ENCODE assay signal across 8 mouse cellular contexts in the genomic region with DNA sequence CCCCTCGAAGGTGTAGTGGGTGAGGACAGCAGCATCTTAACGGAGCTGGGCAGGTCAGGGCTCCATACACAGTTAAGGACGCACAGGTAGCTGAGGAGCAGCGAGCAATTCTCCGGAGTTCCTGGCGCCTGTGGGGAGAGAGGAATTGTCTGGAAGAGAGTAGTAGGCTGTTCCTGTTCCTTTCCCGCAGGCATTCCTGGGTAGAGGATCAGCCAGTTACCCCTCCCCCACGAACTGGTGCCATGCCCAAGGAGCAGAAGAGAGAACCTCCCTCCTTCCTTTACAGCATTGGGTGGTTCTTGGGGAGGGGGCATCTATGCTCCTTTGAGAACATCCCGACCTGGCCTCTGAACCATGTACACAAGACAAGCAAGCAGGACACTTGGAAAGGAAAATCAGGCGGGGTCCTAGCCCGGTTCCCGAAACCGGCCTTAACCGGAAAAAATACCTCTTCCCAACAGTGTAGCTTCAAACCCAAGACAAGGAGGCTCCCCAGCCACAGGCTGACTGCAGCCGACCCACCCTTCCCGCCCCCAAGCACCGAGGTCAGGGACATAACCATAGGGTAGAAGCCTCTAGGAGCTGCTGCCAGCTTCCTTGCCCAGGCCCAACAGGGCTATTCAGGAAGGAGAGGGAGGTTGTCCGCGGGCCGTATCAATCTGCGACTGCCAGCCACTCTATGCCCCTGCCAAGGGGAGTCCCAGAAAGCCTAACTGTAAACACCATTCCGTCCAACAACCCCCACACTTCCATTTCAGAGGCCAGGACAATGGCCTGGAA. TPM values are rescaled to one million over a fixed set of nuclear protein-coding genes. Genes with fewer than 3 reads are reported as not detected.
A peak's percentile ranks its signal among the peaks of the same experiment; 100 is the strongest.
DNase-seq lines count a peak whose midpoint lies in the region; ATAC-seq lines count a peak whose summit lies in the region.

No protein-coding gene starts in this region.

- no peak for DNase-seq in frontal cortex, postnatal 25 days (ENCODE audit: low spot score in 2 of 2)
- no peak for DNase-seq in adrenal gland, adult (ENCODE audit: inconsistent age in 2 of 2, low spot score in 1 of 2)
- no peak for DNase-seq in gastrocnemius, postnatal 36 days

- H3K9me3 ChIP-seq in megakaryocyte, embryonic 14.5 days, result peaks cover 4% of the 10 kb centered on the region; the same call in 1 of the 2 replicates
- H3K9me3 ChIP-seq in heart, embryonic 12.5 days (replicated peaks), result no peaks in the 10 kb centered on the region
- H3K9me3 ChIP-seq in limb, embryonic 12.5 days, result no peaks in the 10 kb centered on the region
- H3K9me3 ChIP-seq in neural tube, embryonic 13.5 days, result no peaks in the 10 kb centered on the region

- WGBS in heart, embryonic 12.5 days, result 15% methylated on average over 22 of the region's 22 CpGs
- WGBS in limb, embryonic 12.5 days, result 7% methylated on average over 22 of the region's 22 CpGs
- WGBS in neural tube, embryonic 13.5 days, result 2% methylated on average over 22 of the region's 22 CpGs

- H3K4me3 ChIP-seq in megakaryocyte, embryonic 14.5 days (replicated peaks), result peak overlapping the region; percentile 85
- H3K4me3 ChIP-seq in heart, embryonic 12.5 days, result peak overlapping the region; percentile 54
- H3K4me3 ChIP-seq in limb, embryonic 12.5 days (replicated peaks), result peak overlapping the region; percentile 56
- peak overlapping the region; percentile 57 for H3K4me3 ChIP-seq in neural tube, embryonic 13.5 days

- peaks cover 52% of the 10 kb centered on the region for H3K4me1 ChIP-seq in megakaryocyte, embryonic 14.5 days
- H3K4me1 ChIP-seq in heart, embryonic 12.5 days (replicated peaks), result peaks cover 74% of the 10 kb centered on the region
- H3K4me1 ChIP-seq in limb, embryonic 12.5 days (replicated peaks), result peaks cover 62% of the 10 kb centered on the region
- H3K4me1 ChIP-seq in neural tube, embryonic 13.5 days (replicated peaks), result peaks cover 81% of the 10 kb centered on the region

- 0 out of 2 replicates have a peak overlapping the region, but pooled peaks have one; percentile 7 for H3K27ac ChIP-seq in heart, embryonic 12.5 days (ENCODE audit: poor library complexity, severe bottlenecking)
- no peak overlapping the region for H3K27ac ChIP-seq in limb, embryonic 12.5 days
- peak overlapping the region; percentile 83 for H3K27ac ChIP-seq in neural tube, embryonic 13.5 days (replicated peaks)

- H3K27me3 ChIP-seq in megakaryocyte, embryonic 14.5 days (replicated peaks), result peaks cover 95% of the 10 kb centered on the region
- H3K27me3 ChIP-seq in heart, embryonic 12.5 days (replicated peaks), result peaks cover 50% of the 10 kb centered on the region
- peaks cover 81% of the 10 kb centered on the region for H3K27me3 ChIP-seq in limb, embryonic 12.5 days
- peaks cover 84% of the 10 kb centered on the region for H3K27me3 ChIP-seq in neural tube, embryonic 13.5 days

- no peaks in the 10 kb centered on the region for H3K36me3 ChIP-seq in megakaryocyte, embryonic 14.5 days (replicated peaks; ENCODE audit: low read length)
- no peaks in the 10 kb centered on the region for H3K36me3 ChIP-seq in heart, embryonic 12.5 days
- H3K36me3 ChIP-seq in limb, embryonic 12.5 days, result no peaks in the 10 kb centered on the region
- no peaks in the 10 kb centered on the region for H3K36me3 ChIP-seq in neural tube, embryonic 13.5 days

- peak overlapping the region; percentile 97 for H3K4me2 ChIP-seq in heart, embryonic 12.5 days
- H3K4me2 ChIP-seq in limb, embryonic 12.5 days, result peak overlapping the region; percentile 93
- H3K4me2 ChIP-seq in neural tube, embryonic 13.5 days, result peak overlapping the region; percentile 83

- no peak for ATAC-seq in megakaryocyte, adult 5-6 weeks (ENCODE audit: poor library complexity, severe bottlenecking)
- no peak for ATAC-seq in heart, embryonic 12.5 days (ENCODE audit: insufficient number of reproducible peaks, low FRiP score)
- ATAC-seq in limb, embryonic 12.5 days (ENCODE audit: insufficient number of reproducible peaks, insufficient read depth, low FRiP score, low TSS enrichment, low read depth), result no peak
- peak; percentile 1; the same call in 1 of the 2 replicates for ATAC-seq in neural tube, embryonic 13.5 days (ENCODE audit: low read depth)

- intact Hi-C loops in gastrocnemius, postnatal 36 days (cut with DNase I), result loop anchor here (5.0 kb wide), 1 partner anchor 225 kb away; no protein-coding TSS in a partner anchor

- peak overlapping the region; percentile 74 for H3K9ac ChIP-seq in heart, embryonic 12.5 days
- peak overlapping the region; percentile 60; the same call in 1 of the 2 replicates for H3K9ac ChIP-seq in limb, embryonic 12.5 days (replicated peaks)
- peak overlapping the region; percentile 85 for H3K9ac ChIP-seq in neural tube, embryonic 13.5 days

RNA-seq across cellular contexts. Expression of a gene that starts 1.6 kb away (rescaled TPM):
- not detected in 2 replicates for polyA plus RNA-seq in megakaryocyte, embryonic 14.5 days (2012; ENCODE audit: insufficient read depth, low replicate concordance)
- not detected in 2 replicates for total RNA-seq in megakaryocyte, adult 5-6 weeks (2015)
- total RNA-seq in megakaryocyte, adult 5-6 weeks (2017), result not detected in 2 replicates
- 4.5 TPM in 2 replicates for polyA plus RNA-seq in heart, embryonic 12.5 days (2016; fragmentation: Nextera tagmentation; extraction: Ambion mirVana)
- 4.2 and 5.9 TPM in 2 replicates for polyA plus RNA-seq in limb, embryonic 12.5 days (2016; fragmentation: Nextera tagmentation; extraction: Ambion mirVana)
- 10.4 and 11.3 TPM in 2 replicates for polyA plus RNA-seq in neural tube, embryonic 13.5 days (2015; fragmentation: Nextera tagmentation; extraction: Ambion mirVana)
- total RNA-seq in gastrocnemius, postnatal 36 days (2021), result 1 to 10 TPM; 2.4 to 3.6 TPM

RNA-seq across cellular contexts. Expression of a gene that starts 5.6 kb away (rescaled TPM):
- not detected in 2 replicates for polyA plus RNA-seq in megakaryocyte, embryonic 14.5 days (2012; ENCODE audit: insufficient read depth, low replicate concordance)
- total RNA-seq in megakaryocyte, adult 5-6 weeks (2015), result not detected in 2 replicates
- total RNA-seq in megakaryocyte, adult 5-6 weeks (2017), result not detected in 2 replicates
- polyA plus RNA-seq in heart, embryonic 12.5 days (2016; fragmentation: Nextera tagmentation; extraction: Ambion mirVana), result not detected in 2 replicates
- polyA plus RNA-seq in limb, embryonic 12.5 days (2016; fragmentation: Nextera tagmentation; extraction: Ambion mirVana), result not detected in 2 replicates
- not detected in 2 replicates for polyA plus RNA-seq in neural tube, embryonic 13.5 days (2015; fragmentation: Nextera tagmentation; extraction: Ambion mirVana)
- not detected for total RNA-seq in gastrocnemius, postnatal 36 days (2021)

RNA-seq across cellular contexts. Expression of a gene that starts 6.9 kb away (rescaled TPM):
- 27.6 and 28.1 TPM in 2 replicates for polyA plus RNA-seq in megakaryocyte, embryonic 14.5 days (2012; ENCODE audit: insufficient read depth, low replicate concordance)
- 3.5 and 4.6 TPM in 2 replicates for total RNA-seq in megakaryocyte, adult 5-6 weeks (2015)
- total RNA-seq in megakaryocyte, adult 5-6 weeks (2017), result 3.8 and 5.9 TPM in 2 replicates
- 11.2 and 12.3 TPM in 2 replicates for polyA plus RNA-seq in heart, embryonic 12.5 days (2016; fragmentation: Nextera tagmentation; extraction: Ambion mirVana)
- polyA plus RNA-seq in limb, embryonic 12.5 days (2016; fragmentation: Nextera tagmentation; extraction: Ambion mirVana), result 17.5 and 19.2 TPM in 2 replicates
- polyA plus RNA-seq in neural tube, embryonic 13.5 days (2015; fragmentation: Nextera tagmentation; extraction: Ambion mirVana), result 15.1 and 15.7 TPM in 2 replicates
- 1 to 10 TPM; 4.5 to 4.7 TPM for total RNA-seq in gastrocnemius, postnatal 36 days (2021)

RNA-seq across cellular contexts. Expression of a gene that starts 8.9 kb away (rescaled TPM):
- not detected in 2 replicates for polyA plus RNA-seq in megakaryocyte, embryonic 14.5 days (2012; ENCODE audit: insufficient read depth, low replicate concordance)
- total RNA-seq in megakaryocyte, adult 5-6 weeks (2015), result not detected in 2 replicates
- not detected in 2 replicates for total RNA-seq in megakaryocyte, adult 5-6 weeks (2017)
- 0.23 and 0.51 TPM in 2 replicates for polyA plus RNA-seq in heart, embryonic 12.5 days (2016; fragmentation: Nextera tagmentation; extraction: Ambion mirVana)
- 0.78 and 0.96 TPM in 2 replicates for polyA plus RNA-seq in limb, embryonic 12.5 days (2016; fragmentation: Nextera tagmentation; extraction: Ambion mirVana)
- 0.47 TPM in 1 of 2 replicates, not detected in the other for polyA plus RNA-seq in neural tube, embryonic 13.5 days (2015; fragmentation: Nextera tagmentation; extraction: Ambion mirVana)
- not detected for total RNA-seq in gastrocnemius, postnatal 36 days (2021)

RNA-seq across cellular contexts. Expression of a gene that starts 14.1 kb away (rescaled TPM):
- not detected in 2 replicates for polyA plus RNA-seq in megakaryocyte, embryonic 14.5 days (2012; ENCODE audit: insufficient read depth, low replicate concordance)
- 0.11 TPM in 1 of 2 replicates, not detected in the other for total RNA-seq in megakaryocyte, adult 5-6 weeks (2015)
- not detected in 2 replicates for total RNA-seq in megakaryocyte, adult 5-6 weeks (2017)
- 0.61 and 1.4 TPM in 2 replicates for polyA plus RNA-seq in heart, embryonic 12.5 days (2016; fragmentation: Nextera tagmentation; extraction: Ambion mirVana)
- polyA plus RNA-seq in limb, embryonic 12.5 days (2016; fragmentation: Nextera tagmentation; extraction: Ambion mirVana), result 1.7 and 2.0 TPM in 2 replicates
- 0.29 TPM in 1 of 2 replicates, not detected in the other for polyA plus RNA-seq in neural tube, embryonic 13.5 days (2015; fragmentation: Nextera tagmentation; extraction: Ambion mirVana)
- total RNA-seq in gastrocnemius, postnatal 36 days (2021), result 10 to 100 TPM; 33.7 to 36.3 TPM
